Mouse (Mus musculus) hindbrain, postnatal 0 days (tissue): ENCODE results near the gene Cux1. TPM values are rescaled to one million over a fixed set of nuclear protein-coding genes. Genes with fewer than 3 reads are reported as not detected.
"Not testable (repeated sequence)": the region's sequence is repeated elsewhere in the genome, so short reads cannot be mapped to it uniquely, and the experiment has no call there.

Source experiments
- ATAC-seq: fragments of 200-750 bp; cut with Nextera tagmentation; 2 replicates; pipeline ENCODE4 v1.8.0; 2017; ENCODE audit warnings: mild to moderate bottlenecking, moderate TSS enrichment, moderate library complexity
- DNase-seq: peaks from one replicate; pipeline ENCODE4 v3.0.0-alpha.2; 2015; ENCODE audit warnings: low spot score
- H3K27ac ChIP-seq: fragments of 300-500 bp; sonication (generic); 2 replicates; pipeline ENCODE4 v1.5.1; 2014; ENCODE audit warnings: mild to moderate bottlenecking
- H3K27me3 ChIP-seq: fragments of 300-500 bp; sonication (generic); 2 replicates; pipeline ENCODE4 v1.6.1; 2014; ENCODE audit warnings: low read length, mixed read lengths; ENCODE audit not compliant: insufficient read depth
- H3K36me3 ChIP-seq: fragments of 300-500 bp; sonication (generic); 2 replicates; pipeline ENCODE4 v1.6.1; 2014; ENCODE audit warnings: low read length, mixed read lengths; ENCODE audit not compliant: insufficient read depth
- H3K4me1 ChIP-seq: fragments of 300-500 bp; sonication (generic); 2 replicates; pipeline ENCODE4 v1.6.1; 2014; ENCODE audit warnings: antibody characterized with exemption, low read length, mixed read lengths; ENCODE audit not compliant: insufficient read depth
- H3K4me2 ChIP-seq: fragments of 300-500 bp; sonication (generic); 2 replicates; pipeline ENCODE4 v1.6.1; 2014; ENCODE audit warnings: low read depth, mild to moderate bottlenecking, low read length, moderate library complexity, mixed read lengths
- H3K4me3 ChIP-seq: fragments of 300-500 bp; sonication (generic); 2 replicates; pipeline ENCODE4 v1.5.1; 2014; ENCODE audit warnings: low read length
- H3K9ac ChIP-seq: fragments of 300-500 bp; sonication (generic); replicated peaks from 2 replicates; pipeline ENCODE4 v1.6.1; 2014; ENCODE audit warnings: mild to moderate bottlenecking, low read length, moderate library complexity, mixed read lengths
- H3K9me3 ChIP-seq: fragments of 300-500 bp; sonication (generic); 2 replicates; pipeline ENCODE4 v1.6.1; 2016; ENCODE audit warnings: low read length, mixed read lengths
- CTCF ChIP-seq: IDR thresholded peaks from 2 replicates; pipeline ENCODE4 v1.5.1; 2016; ENCODE audit warnings: antibody characterized with exemption, control low read depth, low read depth
- WGBS: fragments of 180-500 bp; shearing (Covaris S2); extraction: QIAGEN DNeasy Blood & Tissue Kit; methylation state at CpG from one replicate; pipeline ENCODE4 v1.1.7; 2014; 5-methylcytosine and 5-hydroxymethylcytosine counted together
- microRNA-seq, 2 experiments: library from miRNA; unstranded; fragments of <30 nt; microRNA quantifications; one replicate each; pipeline ENCODE4; 2016
- polyA plus RNA-seq: library from polyadenylated mRNA; unstranded; fragments of >200 nt; fragmentation: Nextera tagmentation; extraction: Ambion mirVana; gene quantifications from 2 replicates; pipeline ENCODE4 v1.2.1, GENCODE M21; 2015
- total RNA-seq: library from RNA; depleted of rRNA; stranded (reverse); fragments of >200 nt; gene quantifications from 2 replicates; pipeline ENCODE4 v1.2.3, GENCODE M21; 2014; rRNA removed

The Cux1 gene
- total and polyA plus RNA-seq, 2 experiments from 2014 or later: 86.3 to 137 TPM

DNA sequence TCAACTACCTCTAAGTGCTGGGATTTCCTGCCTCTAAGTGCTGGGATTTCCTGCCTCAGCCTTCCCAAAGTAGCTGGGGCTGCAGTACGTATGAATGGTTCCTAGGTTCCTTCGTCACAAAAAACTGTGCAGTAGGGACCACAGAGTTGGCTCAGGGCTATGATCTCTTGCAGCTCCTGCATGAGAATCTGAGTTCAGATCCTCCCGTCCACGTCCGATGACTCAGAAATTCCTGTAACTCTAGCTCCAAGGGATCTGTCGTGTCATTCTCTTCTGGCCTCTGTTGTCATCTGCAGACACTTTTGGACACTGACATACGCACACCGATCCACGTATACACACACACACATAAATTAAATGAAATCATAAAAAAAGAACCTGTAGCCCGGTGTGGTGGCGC is 354.6 kb downstream of the Cux1 start:
- Histone ChIP-seq H3K4me2 (no peak overlapping the region), H3K9ac (no peak overlapping the region), H3K4me1 (no peaks in the 10 kb centered on the region), H3K9me3 (no peaks in the 10 kb centered on the region), H3K27me3 (no peaks in the 10 kb centered on the region), H3K36me3 (no peaks in the 10 kb centered on the region), H3K27ac (no peak overlapping the region), H3K4me3 (no peak overlapping the region)
- no peak for TF ChIP-seq CTCF
- no peak for DNase-seq
- ATAC-seq: no peak
- 93% methylated on average over 11 of the region's 11 CpGs for WGBS

DNA sequence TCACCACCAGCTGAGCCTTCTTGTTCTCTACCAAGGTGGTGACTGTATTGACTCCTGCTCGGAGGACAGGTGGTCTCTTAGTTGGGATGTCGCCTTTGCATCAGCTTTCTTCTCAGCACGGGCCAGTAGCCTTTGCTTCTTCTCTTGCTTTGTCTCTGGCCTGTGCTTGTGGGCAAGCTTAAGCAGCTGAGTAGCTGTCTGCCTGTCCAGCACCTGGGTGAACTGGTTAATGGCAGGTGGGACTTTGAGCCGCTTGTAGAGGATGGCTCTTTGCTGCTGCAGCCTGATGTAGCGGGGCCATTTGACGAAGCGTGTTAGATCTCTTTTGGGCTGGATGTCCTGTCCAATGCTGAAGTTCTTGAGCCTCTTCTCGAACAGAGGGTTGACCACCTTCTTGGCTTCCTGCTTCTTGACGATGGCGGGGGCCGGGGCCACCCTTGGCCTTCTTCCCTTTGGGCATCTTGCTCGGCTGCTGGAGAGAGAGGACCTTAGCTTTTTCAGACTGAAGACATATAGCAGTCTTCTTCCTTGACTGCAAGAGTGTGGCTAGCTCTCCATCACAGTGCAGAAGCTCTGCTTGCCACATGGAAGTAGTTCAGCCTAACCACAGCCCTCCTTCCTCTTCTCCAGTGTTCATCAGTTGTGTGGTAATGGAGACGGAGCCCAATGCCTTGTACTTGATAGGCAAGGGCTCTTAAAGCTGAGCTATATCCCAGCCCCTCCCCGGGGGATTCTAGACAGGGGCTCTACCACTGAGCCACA is 355.8 kb downstream of the Cux1 start:
- not testable (repeated sequence) for ATAC-seq, H3K9me3 ChIP-seq, H3K4me1 ChIP-seq, H3K27me3 ChIP-seq, H3K9ac ChIP-seq, DNase-seq, H3K4me3 ChIP-seq, H3K4me2 ChIP-seq, H3K27ac ChIP-seq, H3K36me3 ChIP-seq
- WGBS: 94% methylated on average over 14 of the region's 14 CpGs

DNA sequence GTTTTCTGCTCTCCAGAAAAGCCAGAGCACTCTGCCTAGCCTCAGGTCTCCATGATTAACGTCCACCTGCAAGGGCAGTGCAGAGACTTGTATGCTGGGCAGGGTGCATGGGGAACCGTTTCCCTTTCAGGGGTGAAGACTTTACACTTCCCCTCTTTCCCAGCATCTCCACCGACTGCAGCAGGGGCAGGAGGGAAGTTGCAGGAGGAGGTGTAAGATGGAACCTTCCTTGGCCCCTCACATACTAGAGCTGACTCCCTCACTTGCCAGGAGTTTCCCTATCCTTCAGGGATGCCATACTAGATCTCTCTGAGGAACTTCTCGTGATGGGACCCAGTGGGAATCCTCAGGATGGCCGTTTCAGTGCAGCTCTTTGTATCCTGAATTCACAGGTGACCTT is 356.7 kb downstream of the Cux1 start:
- Histone ChIP-seq H3K4me3 (no peak overlapping the region), H3K4me1 (no peaks in the 10 kb centered on the region), H3K36me3 (no peaks in the 10 kb centered on the region), H3K9me3 (no peaks in the 10 kb centered on the region), H3K4me2 (no peak overlapping the region), H3K27ac (no peak overlapping the region), H3K27me3 (no peaks in the 10 kb centered on the region), H3K9ac (no peak overlapping the region)
- 74% methylated on average over 5 of the region's 5 CpGs for WGBS
- no peak for TF ChIP-seq CTCF
- ATAC-seq (no peak), DNase-seq (no peak)

DNA sequence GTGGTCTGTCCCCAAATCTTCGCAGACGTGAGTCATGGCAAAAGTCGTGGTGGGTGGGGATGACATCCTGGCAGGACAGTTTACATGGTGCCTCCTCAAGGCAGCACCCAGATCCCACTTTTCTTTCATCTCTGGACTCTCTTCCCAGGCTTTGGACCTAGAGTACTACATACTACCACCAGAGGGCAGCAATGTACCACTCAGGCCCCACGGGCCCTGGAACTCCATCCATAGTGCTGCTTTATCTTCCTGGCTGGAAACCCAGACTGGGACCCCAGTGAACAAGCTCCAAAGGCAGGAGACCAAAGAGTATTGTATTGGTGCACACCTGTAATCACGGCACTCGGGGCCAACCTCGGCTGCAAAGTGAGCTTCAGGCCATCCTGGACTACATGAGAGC is 365.5 kb downstream of the Cux1 start:
- Histone ChIP-seq H3K4me1 (peaks cover 6% of the 10 kb centered on the region; the same call in 1 of the 2 replicates), H3K27ac (no peak overlapping the region), H3K9me3 (no peaks in the 10 kb centered on the region), H3K4me2 (no peak overlapping the region), H3K36me3 (0 out of 2 replicates have a peak, but pooled peaks cover 1% of the 10 kb centered on the region), H3K9ac (no peak overlapping the region), H3K27me3 (no peaks in the 10 kb centered on the region), H3K4me3 (no peak overlapping the region)
- DNase-seq (peak; percentile 89), ATAC-seq (peak; percentile 70; the same call in 1 of the 2 replicates)
- WGBS: 32% methylated on average over 7 of the region's 7 CpGs
- TF ChIP-seq CTCF: peak; percentile 96

DNA sequence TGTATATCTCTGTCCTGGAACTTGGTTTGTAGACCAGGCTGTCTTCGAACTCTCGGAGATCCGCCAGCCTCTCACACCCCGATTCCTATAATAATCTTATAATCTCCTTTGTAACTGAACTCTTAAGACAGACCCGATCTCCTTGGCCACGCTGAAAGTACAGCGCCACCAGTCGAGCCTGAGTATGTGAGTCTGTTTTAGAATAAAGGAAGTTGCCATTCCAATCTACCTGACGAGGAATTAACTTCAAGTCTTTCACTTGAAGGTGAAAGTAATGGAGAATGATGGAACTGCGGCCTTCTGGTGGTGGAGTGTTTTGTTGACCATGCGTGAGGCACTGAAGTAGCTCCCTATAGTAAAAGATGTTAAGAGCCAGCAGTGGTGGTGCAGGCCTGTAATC is 367.8 kb downstream of the Cux1 start:
- no peak for ATAC-seq
- no peak for DNase-seq
- Histone ChIP-seq H3K9me3 (no peaks in the 10 kb centered on the region), H3K36me3 (peaks cover 13% of the 10 kb centered on the region; the same call in 1 of the 2 replicates), H3K4me3 (peak overlapping the region; percentile 97), H3K4me1 (peaks cover 6% of the 10 kb centered on the region; the same call in 1 of the 2 replicates), H3K4me2 (peak overlapping the region; percentile 97), H3K9ac (peak overlapping the region; percentile 92), H3K27me3 (no peaks in the 10 kb centered on the region), H3K27ac (no peak overlapping the region)
- WGBS: 29% methylated on average over 11 of the region's 11 CpGs
- TF ChIP-seq CTCF: peak; percentile 27; the same call in 1 of the 2 replicates

DNA sequence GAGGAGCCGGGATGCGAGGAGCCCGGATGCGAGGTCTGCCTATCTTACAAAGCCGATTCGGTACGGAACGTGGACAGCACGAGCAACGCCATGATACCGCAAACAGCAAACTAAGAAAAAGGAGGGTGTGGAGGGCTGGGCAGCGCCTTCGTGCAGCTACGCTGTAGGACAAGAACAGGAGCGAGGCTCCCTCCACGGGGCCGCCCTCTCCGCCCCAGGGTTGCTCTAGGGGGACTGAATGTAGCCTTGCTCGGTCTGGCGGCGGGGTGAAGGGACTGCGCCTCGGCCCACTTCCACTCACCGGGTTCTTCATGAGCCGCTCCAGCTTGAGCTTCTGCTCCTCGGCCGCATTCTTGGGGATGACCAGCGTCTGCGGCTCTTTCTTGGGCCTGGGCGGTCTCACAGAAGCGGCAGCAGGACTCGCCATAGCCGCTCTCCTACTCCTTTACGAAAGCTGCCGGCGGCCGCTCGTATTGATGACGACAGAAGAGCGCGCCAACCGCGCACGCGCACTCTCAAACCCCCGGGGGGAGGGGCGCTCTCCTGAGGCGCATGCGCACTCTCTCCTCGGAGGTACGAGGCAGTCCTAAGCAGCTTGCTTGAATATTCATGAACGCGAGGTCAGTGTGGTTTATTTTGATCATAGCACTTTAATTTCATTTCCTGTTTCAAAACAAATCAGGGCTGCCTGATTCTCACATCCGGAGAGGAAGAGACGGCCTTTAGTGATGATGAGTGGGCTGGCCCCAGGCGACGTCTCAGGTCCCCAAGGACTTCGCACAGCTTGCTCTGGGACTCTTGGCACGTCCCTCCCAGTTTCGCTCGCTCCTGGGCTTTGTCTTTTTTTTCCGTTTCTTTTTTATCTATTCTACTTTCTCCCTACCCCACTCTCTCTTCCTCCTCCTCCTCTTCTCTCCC is 368.6 kb downstream of the Cux1 start, which contains the start of gene Prkrip1:
Prkrip1 (minus strand) TSS at position 490 of the 918 bp plus-strand sequence.
- ATAC-seq: peak; percentile 90
- Histone ChIP-seq H3K4me2 (peak within 1 kb of the TSS; percentile 97), H3K9me3 (no peaks in the 10 kb centered on the region), H3K4me3 (peak within 1 kb of the TSS; percentile 97), H3K36me3 (peaks cover 20% of the 10 kb centered on the region; the same call in 1 of the 2 replicates), H3K9ac (peak within 1 kb of the TSS; percentile 92), H3K27ac (peak within 1 kb of the TSS; percentile 82), H3K4me1 (peaks cover 6% of the 10 kb centered on the region; the same call in 1 of the 2 replicates), H3K27me3 (no peaks in the 10 kb centered on the region)
- under 1% methylated on average over 62 of the region's 62 CpGs for WGBS
- DNase-seq: peak; percentile 98
- TF ChIP-seq CTCF: no peak

Small RNAs within 50 kb of the gene (microRNA-seq; reads per million reads assigned to microRNA genes)
- 0 reads per million in 2 experiments for gene Mir721

Other genes with a start within 250 kb of the Cux1 start
- not detected in 2 replicates for gene Myl10, start 125.7 kb upstream of the Cux1 start, total RNA-seq
- gene Myl10, start 125.7 kb upstream of the Cux1 start, polyA plus RNA-seq: not detected in 2 replicates